Mouse (Mus musculus) testis, adult 2 months (tissue): Measurements from ENCODE around the gene Zmiz1.

Experiments
- CTCF ChIP-seq: fragments of 200-500 bp; IDR thresholded peaks from 2 replicates; pipeline ENCODE4 v1.5.1; 2012; ENCODE audit warnings: low read depth, mild to moderate bottlenecking, inconsistent platforms, low read length, moderate library complexity; ENCODE audit not compliant: control insufficient read depth, insufficient read depth, insufficient replicate concordance
- POLR2A ChIP-seq: fragments of 200-500 bp; IDR thresholded peaks from 2 replicates; pipeline ENCODE4 v1.6.1; 2012; ENCODE audit warnings: low read depth, mild to moderate bottlenecking, inconsistent platforms, low read length, moderate library complexity; ENCODE audit not compliant: control insufficient read depth

GRCm38 (mm10) chr14:25639979-25640378 is 181.0 kb downstream of the Zmiz1 start:
- TF ChIP-seq CTCF (no peak), POLR2A (no peak)
